Mouse (Mus musculus) ES-Bruce4 (cell line): Measurements from ENCODE around the gene Rcan1. TPM values are rescaled to one million over a fixed set of nuclear protein-coding genes. Genes with fewer than 3 reads are reported as not detected.
A peak's percentile ranks its signal among the peaks of the same experiment; 100 is the strongest.

Experiments used
- H3K27ac ChIP-seq: 2 replicates; pipeline ENCODE4 v1.5.1; 2012; ENCODE audit warnings: low read length, inconsistent platforms; ENCODE audit not compliant: insufficient read depth
- H3K27me3 ChIP-seq: 2 replicates; pipeline ENCODE4 v1.6.1; 2012; ENCODE audit warnings: mild to moderate bottlenecking, low read length, inconsistent platforms; ENCODE audit not compliant: control insufficient read depth, poor library complexity, insufficient read depth, severe bottlenecking
- H3K36me3 ChIP-seq: 2 replicates; pipeline ENCODE4 v1.6.1; 2012; ENCODE audit warnings: inconsistent platforms, mild to moderate bottlenecking, low read length, moderate library complexity; ENCODE audit not compliant: control insufficient read depth, poor library complexity, insufficient read depth, severe bottlenecking
- H3K4me1 ChIP-seq: one replicate; pipeline ENCODE4 v1.8.1; 2011; ENCODE audit warnings: low read length; ENCODE audit not compliant: control insufficient read depth, insufficient read depth
- H3K4me3 ChIP-seq: 2 replicates; pipeline ENCODE4 v1.5.1; 2011; ENCODE audit warnings: low read depth, mild to moderate bottlenecking, low read length
- H3K9ac ChIP-seq: 2 replicates; pipeline ENCODE4 v1.6.1; 2012; ENCODE audit warnings: low read depth, mild to moderate bottlenecking, inconsistent platforms; ENCODE audit not compliant: poor library complexity, severe bottlenecking
- H3K9me3 ChIP-seq: replicated peaks from 2 replicates; pipeline ENCODE4 v1.6.1; 2012; ENCODE audit warnings: mild to moderate bottlenecking, low read length, inconsistent platforms; ENCODE audit not compliant: control insufficient read depth, poor library complexity, insufficient read depth, severe bottlenecking
- CTCF ChIP-seq: IDR thresholded peaks from one replicate; pipeline ENCODE4 v1.8.1; 2011; ENCODE audit warnings: low read depth, low read length
- EP300 ChIP-seq: IDR thresholded peaks from 2 replicates; pipeline ENCODE4 v1.6.1; 2011; ENCODE audit warnings: low read depth, low read length; ENCODE audit not compliant: insufficient read depth
- POLR2A ChIP-seq: IDR thresholded peaks from one replicate; pipeline ENCODE4 v1.8.1; 2011; ENCODE audit warnings: low read length; ENCODE audit not compliant: insufficient read depth
- polyA plus RNA-seq: library from polyadenylated mRNA; stranded (reverse); fragments of >200 nt; gene quantifications from 2 replicates; pipeline ENCODE4 v1.2.4, GENCODE M21; 2011; ENCODE audit warnings: low read depth; ENCODE audit not compliant: missing spikeins, insufficient read depth, insufficient read length

Rcan1 gene
- polyA plus RNA-seq, 1 experiment: 37.2 TPM

DNA sequence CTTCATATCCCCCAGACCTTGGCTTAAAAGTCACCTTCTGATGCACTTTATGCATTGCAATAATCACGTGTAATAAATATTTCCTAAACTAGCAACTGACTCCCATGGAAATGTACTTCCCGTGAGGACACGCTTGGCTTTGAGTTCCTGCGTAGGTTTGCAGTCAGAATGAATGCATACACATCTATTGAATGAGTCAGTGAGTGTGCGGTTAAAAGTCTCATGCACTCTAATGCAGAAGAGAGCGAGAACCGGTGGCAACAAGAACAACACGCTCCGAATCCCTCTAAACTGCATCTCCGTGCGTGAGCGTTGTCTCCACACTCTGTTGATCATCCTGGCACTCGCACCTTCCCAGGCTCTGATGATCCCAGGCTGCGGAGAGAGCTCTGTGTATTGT, 21.6 kb downstream of the Rcan1 start:
- Histone ChIP-seq H3K9ac (no peak overlapping the region), H3K4me3 (no peak overlapping the region), H3K9me3 (no peaks in the 10 kb centered on the region), H3K36me3 (no peaks in the 10 kb centered on the region), H3K27me3 (no peaks in the 10 kb centered on the region), H3K4me1 (peaks cover 3% of the 10 kb centered on the region), H3K27ac (no peak overlapping the region)
- TF ChIP-seq CTCF: no peak

- no peak overlapping the region for H3K9ac ChIP-seq
- no peaks in the 10 kb centered on the region for H3K9me3 ChIP-seq
- no peaks in the 10 kb centered on the region for H3K36me3 ChIP-seq
- H3K27me3 ChIP-seq: no peaks in the 10 kb centered on the region
- H3K27ac ChIP-seq: no peak overlapping the region
- TF ChIP-seq CTCF (peak; percentile 72), EP300 (no peak), POLR2A (no peak)
- no peak overlapping the region for H3K4me3 ChIP-seq
- H3K4me1 ChIP-seq: no peaks in the 10 kb centered on the region
These were observed 25.3 kb downstream of the Rcan1 start for GRCm38 (mm10) chr16:92445377-92445776.

GRCm38 (mm10) chr16:92443644-92444113, 27.0 kb downstream of the Rcan1 start:
- no peaks in the 10 kb centered on the region for H3K27me3 ChIP-seq
- H3K9me3 ChIP-seq: no peaks in the 10 kb centered on the region
- no peak overlapping the region for H3K4me3 ChIP-seq
- no peak overlapping the region for H3K9ac ChIP-seq
- H3K27ac ChIP-seq: no peak overlapping the region
- TF ChIP-seq EP300 (no peak), POLR2A (no peak), CTCF (no peak)
- no peaks in the 10 kb centered on the region for H3K4me1 ChIP-seq
- no peaks in the 10 kb centered on the region for H3K36me3 ChIP-seq

DNA sequence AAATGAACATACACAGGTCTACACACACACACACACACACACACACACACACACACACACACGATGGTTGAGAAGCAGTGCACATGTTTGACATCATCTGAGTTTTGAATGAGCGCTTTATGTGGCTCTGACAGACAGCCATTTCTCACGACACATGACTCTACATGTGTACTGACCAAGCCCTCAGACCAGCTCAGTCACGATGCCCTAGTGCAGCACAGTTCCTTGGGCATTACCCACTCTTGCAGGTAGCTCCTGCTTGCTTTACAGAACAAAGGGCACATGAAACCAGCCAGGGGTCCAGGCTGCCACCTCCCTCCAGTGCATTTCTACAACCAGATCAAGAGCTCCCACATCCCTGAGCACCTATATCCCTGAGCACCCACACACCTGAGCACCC, 27.7 kb downstream of the Rcan1 start:
- Histone ChIP-seq H3K9me3 (no peaks in the 10 kb centered on the region), H3K27me3 (no peaks in the 10 kb centered on the region), H3K36me3 (no peaks in the 10 kb centered on the region), H3K4me3 (no peak overlapping the region), H3K9ac (no peak overlapping the region), H3K27ac (no peak overlapping the region), H3K4me1 (no peaks in the 10 kb centered on the region)
- TF ChIP-seq CTCF: no peak
- no peak for TF ChIP-seq EP300
- TF ChIP-seq POLR2A: no peak

DNA sequence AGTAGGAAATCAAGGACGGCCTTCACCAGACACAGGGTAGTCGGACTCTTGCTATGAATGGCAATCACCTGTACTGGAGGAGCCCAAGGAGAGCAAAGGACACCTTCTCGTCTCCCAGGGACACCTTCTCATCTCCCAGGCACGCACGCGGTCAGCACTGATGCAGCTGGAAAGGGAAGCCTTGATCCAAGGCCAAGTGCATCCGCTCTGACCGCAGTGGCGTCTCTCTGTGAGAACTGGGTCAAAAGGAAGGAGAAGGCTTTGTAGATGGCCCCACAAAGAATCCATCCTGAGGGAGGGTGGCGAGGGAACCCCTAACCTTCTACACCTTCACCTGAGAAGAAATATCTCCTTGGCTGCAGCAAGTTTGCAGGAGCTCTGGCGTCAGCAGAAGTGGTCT, 28.5 kb downstream of the Rcan1 start:
- Histone ChIP-seq H3K27me3 (no peaks in the 10 kb centered on the region), H3K36me3 (no peaks in the 10 kb centered on the region), H3K9me3 (no peaks in the 10 kb centered on the region), H3K27ac (no peak overlapping the region), H3K4me3 (no peak overlapping the region), H3K9ac (no peak overlapping the region), H3K4me1 (no peaks in the 10 kb centered on the region)
- TF ChIP-seq POLR2A: no peak

DNA sequence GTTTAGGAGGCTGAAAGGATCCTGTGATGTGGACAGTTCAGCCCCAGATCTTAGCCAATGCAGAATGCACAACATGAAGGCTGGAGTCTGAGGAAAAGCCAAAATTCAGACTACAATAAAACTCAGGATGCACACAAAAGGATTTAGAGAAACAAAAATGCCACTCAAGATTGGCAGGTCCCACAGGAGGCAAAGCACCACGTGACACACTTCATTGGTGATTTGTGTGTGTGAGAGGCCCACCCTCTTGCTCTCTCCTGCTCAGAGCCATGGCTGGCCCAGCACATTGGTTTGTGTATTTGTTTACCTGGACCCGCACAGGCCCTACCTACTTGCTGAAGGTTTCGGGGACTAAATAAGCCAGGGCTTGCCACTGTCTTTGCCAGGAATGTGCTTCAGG, 29.5 kb downstream of the Rcan1 start:
- H3K9me3 ChIP-seq: no peaks in the 10 kb centered on the region
- H3K36me3 ChIP-seq: no peaks in the 10 kb centered on the region
- no peak overlapping the region for H3K27ac ChIP-seq
- H3K4me3 ChIP-seq: no peak overlapping the region
- no peaks in the 10 kb centered on the region for H3K4me1 ChIP-seq
- no peaks in the 10 kb centered on the region for H3K27me3 ChIP-seq
- TF ChIP-seq POLR2A (no peak), CTCF (no peak), EP300 (no peak)
- no peak overlapping the region for H3K9ac ChIP-seq
